ENCODE assay signal across 9 mouse cellular contexts in genomic region chr4:154825662-154826061, GRCm38 (mm10). TPM values are rescaled to one million over a fixed set of nuclear protein-coding genes. Genes with fewer than 3 reads are reported as not detected.
DNase-seq lines count a peak whose midpoint lies in the region; ATAC-seq and TF ChIP-seq lines count a peak whose summit lies in the region.
"Had no signal": no experiment of that assay in that cellular context is flagged by ENCODE, and none has a peak within 500 bp of the region (broad histone marks: within the 10 kb centered on the region; RNA-seq: fewer than 3 reads in every experiment).

No protein-coding gene starts in this region.

- peak; percentile 21 to 53 for DNase-seq in frontal cortex, postnatal 36 days (ENCODE audit: low spot score in 2 of 2)
- peak; percentile 80 for DNase-seq in brain, embryonic 14.5 days (ENCODE audit: low read depth)
- peak; percentile 77 for DNase-seq in heart, postnatal 4 days
- peak; percentile 19 to 22 for DNase-seq in layer of hippocampus, adult 8-10 months (ENCODE audit: low spot score in 2 of 2)
- peak; percentile 73 for DNase-seq in lung, postnatal 10 days
- peak; percentile 83 for DNase-seq in retina, postnatal 1 day

- no peak; the same call in 1 of the 2 replicates for ATAC-seq in frontal cortex, adult (ENCODE audit: low TSS enrichment)
- ATAC-seq in erythroid progenitor cell, adult 5-6 weeks (replicated peaks; ENCODE audit: low FRiP score, poor library complexity, severe bottlenecking): peak; percentile 64

- TF ChIP-seq CTCF in brain, embryonic 14.5 days (IDR thresholded peaks at IDR 0.05; ENCODE audit: borderline replicate concordance, extremely low read depth, insufficient read depth, insufficient read length): peak; percentile 94

- no peak for TF ChIP-seq POLR2A in brain, embryonic 14.5 days (IDR thresholded peaks at IDR 0.05; ENCODE audit: borderline replicate concordance, extremely low read depth, insufficient read depth, insufficient read length, poor library complexity, severe bottlenecking)

RNA-seq across cellular contexts. Expression of gene Ttc34, which starts 11.6 kb away (rescaled TPM):
- 0.50 and 1.00 TPM in 2 replicates for polyA plus RNA-seq in brain, embryonic 14.5 days (2012; rRNA removed)
- total RNA-seq in erythroid progenitor cell, adult 5-6 weeks (2015; ENCODE audit: low replicate concordance): not detected in 2 replicates
- not detected in 2 replicates for total RNA-seq in erythroid progenitor cell, adult 5-6 weeks (2017; ENCODE audit: low replicate concordance)
- total RNA-seq in heart, postnatal 4 days (2021): under 1 TPM; 0.26 to 0.41 TPM
- total RNA-seq in layer of hippocampus, adult 8-10 months (2022): 1 to 10 TPM; 2.2 to 3.3 (median 2.8) TPM
- polyA plus RNA-seq: macrophage had no signal

RNA-seq across cellular contexts. Expression of gene Mmel1, which starts 43.7 kb away (rescaled TPM):
- polyA plus RNA-seq in brain, embryonic 14.5 days (2012; rRNA removed): 0.29 and 0.30 TPM in 2 replicates
- 5.9 and 10.1 TPM in 2 replicates for total RNA-seq in erythroid progenitor cell, adult 5-6 weeks (2015; ENCODE audit: low replicate concordance)
- 6.4 and 14.4 TPM in 2 replicates for total RNA-seq in erythroid progenitor cell, adult 5-6 weeks (2017; ENCODE audit: low replicate concordance)
- under 1 TPM; 0.21 to 0.72 TPM for total RNA-seq in heart, postnatal 4 days (2021)
- under 1 TPM; 0.25 to 0.73 (median 0.41) TPM for total RNA-seq in layer of hippocampus, adult 8-10 months (2022)
- polyA plus RNA-seq: macrophage had no signal

Comparison
In these comparisons a context has a peak if more than half of its experiments do, and no peak if none do; other contexts are left out.
1. DNase-seq: peak in every context shown above with its lines; median percentile 83 in retina, postnatal 1 day; 80 in brain, embryonic 14.5 days; 77 in heart, postnatal 4 days; 73 in lung, postnatal 10 days; 37 in frontal cortex, postnatal 36 days; 20 in layer of hippocampus, adult 8-10 months.